Mouse (Mus musculus) spleen, adult 2 months (tissue): ENCODE results near the gene Zbtb12.

Experiments used
- CTCF ChIP-seq: fragments of 200-500 bp; IDR thresholded peaks from 2 replicates; pipeline ENCODE4 v1.5.1; 2011; ENCODE audit warnings: mild to moderate bottlenecking, inconsistent platforms; ENCODE audit not compliant: insufficient read depth, insufficient read length, insufficient replicate concordance; ENCODE audit errors: extremely low read depth
- POLR2A ChIP-seq: fragments of 200-500 bp; IDR thresholded peaks from 2 replicates; pipeline ENCODE4 v1.6.1; 2011; ENCODE audit warnings: low read depth, low read length, inconsistent platforms

DNA sequence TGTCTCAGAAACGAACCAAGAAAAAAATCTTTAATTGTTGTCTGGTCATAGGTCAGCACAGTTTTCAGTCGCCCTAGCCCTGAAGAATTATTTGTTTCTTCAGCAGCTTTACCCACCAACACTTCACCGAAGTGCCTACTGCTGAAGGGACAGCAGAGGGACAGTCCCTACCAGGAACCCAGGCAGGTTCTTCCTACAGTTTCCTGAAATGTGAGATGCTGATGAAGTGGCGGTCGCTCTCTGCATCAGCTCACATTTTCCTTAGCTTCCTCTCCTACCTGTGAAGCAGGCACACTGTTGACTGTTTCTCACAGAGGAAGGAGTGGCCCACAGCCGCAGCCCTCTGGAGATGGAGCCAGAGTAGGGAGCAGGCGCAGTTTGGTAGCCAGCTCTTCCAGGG lies 13.3 kb upstream of the Zbtb12 start:
- no peak for TF ChIP-seq POLR2A
- no peak for TF ChIP-seq CTCF
